Mouse (Mus musculus) heart, postnatal 14 days (tissue): ENCODE measurements around the gene Fcgr4. TPM values are rescaled to one million over a fixed set of nuclear protein-coding genes. Genes with fewer than 3 reads are reported as not detected.

Experiments
- DNase-seq, 2 experiments: peaks; one replicate each; pipeline ENCODE4 v3.0.0; 2021 to 2022
- intact Hi-C: fragments of 180-260 bp; cut with DNase I; formaldehyde crosslinking; loops from one replicate; pipeline ENCODE4 v1.15.1; 2025
- total RNA-seq, 2 experiments: library from RNA; stranded (reverse); gene quantifications; 2 replicates each; pipeline ENCODE4 v1.2.3; 2021

Gene Fcgr4
- total RNA-seq, 2 experiments from 2014 or later, result 0.22 to 0.29 TPM

DNA sequence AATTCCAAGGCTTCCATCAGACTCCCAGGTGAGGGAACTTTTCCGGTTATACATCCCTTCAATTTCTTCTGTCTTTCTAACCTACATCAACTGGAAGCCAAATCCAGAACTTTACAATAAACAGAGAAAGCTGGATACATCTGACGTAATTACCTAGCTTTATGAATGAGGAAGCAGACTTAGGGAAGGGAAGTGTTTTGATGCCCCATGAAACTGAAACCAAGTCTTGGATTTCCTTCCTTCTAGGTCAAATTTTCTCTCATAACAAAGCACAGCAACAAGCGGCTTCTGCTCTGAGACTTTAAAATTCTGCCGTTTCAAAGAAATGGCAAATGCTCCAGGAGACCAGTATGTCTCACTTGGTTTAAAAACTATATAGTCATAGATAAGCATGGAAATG, 12.4 kb upstream of the Fcgr4 start:
- intact Hi-C loops, result no loop called here
- DNase-seq, result no peak

GRCm38 (mm10) chr1:171006905-171007304, 11.8 kb upstream of the Fcgr4 start:
- intact Hi-C loops, result no loop called here
- DNase-seq, result no peak

DNA sequence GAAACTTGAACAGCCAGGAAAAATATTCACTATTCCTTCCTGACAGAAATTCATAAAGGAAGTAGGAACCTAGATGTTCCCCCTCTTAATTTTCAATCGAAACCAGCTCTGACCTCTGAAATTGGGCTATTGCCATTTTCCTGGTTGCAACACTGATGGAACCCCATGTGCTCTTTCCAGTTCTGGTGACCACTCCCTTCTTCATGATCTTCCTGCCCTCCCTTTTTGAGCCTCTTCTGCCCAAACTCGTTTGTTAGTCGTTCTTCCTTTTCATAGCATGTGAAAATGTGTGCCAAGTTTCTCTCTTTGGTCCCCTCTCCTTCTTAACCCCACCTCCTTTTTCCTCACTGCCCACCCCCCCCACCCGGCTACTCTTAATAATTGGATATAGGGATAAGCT, 7.0 kb upstream of the Fcgr4 start:
- DNase-seq, result no peak
- intact Hi-C loops, result no loop called here

GRCm38 (mm10) chr1:171016676-171017356, 1.9 kb upstream of the Fcgr4 start:
- DNase-seq, result no peak
- intact Hi-C loops, result no loop called here

GRCm38 (mm10) chr1:171017468-171018158, 1.1 kb upstream of the Fcgr4 start:
- DNase-seq, result no peak
- intact Hi-C loops, result no loop called here

DNA sequence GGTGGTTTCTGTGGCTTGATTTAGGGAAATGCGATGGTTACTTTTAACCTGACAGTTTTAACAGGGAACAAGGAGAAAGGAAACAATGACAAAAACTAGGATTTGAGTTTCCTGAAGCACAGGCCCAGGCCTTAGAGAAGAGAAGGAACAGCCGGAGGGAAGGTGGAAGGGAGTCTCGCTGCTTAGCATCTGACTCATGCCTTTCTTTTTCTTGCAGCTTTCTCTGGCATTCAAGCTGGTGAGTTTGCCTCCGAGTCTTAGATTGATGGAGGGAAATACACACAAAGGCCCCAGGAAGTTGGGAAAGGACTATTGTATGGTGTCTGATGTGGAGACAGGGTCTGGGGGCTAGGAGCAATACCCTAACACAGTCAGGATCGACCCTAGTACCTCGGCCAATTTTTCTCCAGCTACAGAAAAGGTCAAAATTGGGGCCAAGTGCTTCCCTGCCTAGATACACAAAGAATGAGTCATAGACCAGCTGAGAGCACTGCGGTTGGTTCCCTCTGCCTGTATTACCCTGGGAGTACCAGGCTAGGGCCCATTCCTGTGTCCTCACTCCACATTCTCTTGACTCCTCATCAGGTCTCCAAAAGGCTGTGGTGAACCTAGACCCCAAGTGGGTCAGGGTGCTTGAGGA, 711 bp downstream of the Fcgr4 start:
- DNase-seq, result no peak
- intact Hi-C loops, result no loop called here

DNA sequence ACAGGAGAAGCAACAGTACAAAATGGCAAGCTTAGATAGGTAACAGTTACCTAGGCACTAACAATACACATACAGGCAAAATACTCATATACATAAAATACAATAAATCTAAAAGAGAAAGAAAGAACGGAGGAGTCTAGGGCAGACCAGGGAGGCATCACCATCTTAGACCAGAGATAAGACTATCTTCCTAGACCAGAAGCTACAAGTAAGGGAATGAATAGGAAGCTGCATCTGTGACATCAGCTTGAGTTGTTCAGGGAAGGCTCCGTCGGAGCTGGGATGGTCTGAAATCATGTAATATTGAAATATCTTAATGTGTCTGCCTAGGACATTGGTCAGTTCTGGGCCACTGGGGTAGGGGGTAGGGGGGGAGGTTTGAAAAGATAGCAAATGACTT, 13.0 kb downstream of the Fcgr4 start:
- intact Hi-C loops, result no loop called here
- DNase-seq, result no peak

- intact Hi-C loops, result no loop called here
- DNase-seq, result no peak
Measured at GRCm38 (mm10) chr1:171032691-171033090, 14.0 kb downstream of the Fcgr4 start.

DNA sequence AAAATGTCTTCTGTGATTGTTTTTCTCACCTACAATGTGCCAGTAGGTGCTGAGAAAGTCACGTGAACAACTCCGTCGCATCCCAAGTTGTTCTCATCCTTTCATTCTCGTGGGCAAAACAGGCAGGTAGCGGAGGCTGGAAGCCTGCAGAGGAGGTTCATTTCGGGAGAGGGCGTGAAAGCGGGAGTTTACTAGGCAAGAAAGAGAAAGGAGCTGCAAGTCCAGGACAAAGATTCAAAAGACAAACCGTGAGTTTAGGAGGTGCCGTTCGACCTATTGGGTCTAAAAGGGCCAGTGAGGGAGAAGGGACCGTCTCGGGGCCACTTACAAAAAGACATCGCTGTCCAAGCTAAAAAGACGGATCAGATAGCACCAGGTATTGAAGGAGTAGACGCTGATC, 14.5 kb downstream of the Fcgr4 start:
- no peak for DNase-seq
- intact Hi-C loops, result no loop called here

GRCm38 (mm10) chr1:171033756-171034155, 15.0 kb downstream of the Fcgr4 start:
- intact Hi-C loops, result no loop called here
- DNase-seq, result peak; percentile 81 to 83

DNA sequence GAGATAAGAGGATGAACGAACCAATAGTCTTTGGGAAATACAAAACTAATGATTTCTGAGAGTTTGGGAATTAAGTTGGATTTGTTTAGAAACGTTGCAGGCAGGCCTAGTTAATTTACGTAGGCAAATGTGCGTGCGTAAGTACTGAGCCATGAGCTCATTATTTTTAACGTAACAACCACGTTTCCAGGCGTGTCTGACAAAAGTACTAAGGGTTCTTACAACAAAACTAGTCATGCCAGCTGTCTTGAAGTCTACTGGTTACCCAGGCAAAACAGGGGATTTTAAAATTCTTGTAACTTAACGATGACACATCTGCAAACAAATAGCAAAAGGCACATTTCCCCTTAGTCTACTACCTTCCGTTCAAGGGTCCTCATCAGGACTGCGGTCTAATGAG, 15.5 kb downstream of the Fcgr4 start:
- no peak for DNase-seq
- intact Hi-C loops, result no loop called here

GRCm38 (mm10) chr1:171035611-171036010, 16.9 kb downstream of the Fcgr4 start:
- no peak for DNase-seq
- intact Hi-C loops, result no loop called here

- intact Hi-C loops, result no loop called here
- peak; percentile 66 to 74 for DNase-seq
Measured at GRCm38 (mm10) chr1:171036550-171037324, 18.0 kb downstream of the Fcgr4 start.

DNA sequence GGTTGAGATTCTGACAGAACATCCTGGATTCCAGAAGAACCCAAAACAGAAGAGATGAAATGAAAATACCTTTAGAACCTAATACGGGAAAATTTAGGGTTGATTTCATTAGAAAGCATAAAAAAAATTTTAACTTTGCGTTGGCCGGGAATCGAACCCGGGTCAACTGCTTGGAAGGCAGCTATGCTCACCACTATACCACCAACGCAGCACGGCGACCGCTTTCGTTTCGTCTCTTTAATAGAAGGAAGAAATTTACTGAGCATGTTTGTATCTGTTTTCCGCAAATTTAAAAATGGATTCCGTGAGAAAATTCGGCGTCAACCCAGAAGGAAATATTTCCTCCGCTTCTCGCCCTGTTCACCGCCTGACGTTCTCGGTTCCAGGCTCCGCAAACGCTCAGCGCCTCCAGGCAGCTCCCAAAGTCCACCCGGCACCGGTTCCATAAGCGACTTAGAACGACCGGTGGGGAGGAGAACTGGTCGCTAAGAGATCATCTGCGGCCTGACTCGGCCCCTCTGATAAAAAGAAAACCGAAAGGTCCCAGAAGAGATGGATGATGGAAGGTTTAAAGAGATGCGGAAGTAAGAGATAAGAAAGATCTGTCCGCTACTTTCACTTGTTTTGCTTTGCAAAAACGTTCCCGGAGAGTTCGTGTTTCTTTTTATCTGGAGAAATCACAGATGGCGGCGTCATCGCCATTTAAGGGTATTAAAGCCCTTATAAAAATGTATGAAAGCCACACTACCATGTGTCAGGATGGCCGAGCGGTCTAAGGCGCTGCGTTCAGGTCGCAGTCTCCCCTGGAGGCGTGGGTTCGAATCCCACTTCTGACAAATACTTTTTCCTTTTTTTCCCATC, 19.4 kb downstream of the Fcgr4 start:
- intact Hi-C loops, result loop anchor here (2.0 kb wide), 1 partner anchor 65 kb away; no protein-coding TSS in a partner anchor
- peak; percentile 81 to 84 for DNase-seq

DNA sequence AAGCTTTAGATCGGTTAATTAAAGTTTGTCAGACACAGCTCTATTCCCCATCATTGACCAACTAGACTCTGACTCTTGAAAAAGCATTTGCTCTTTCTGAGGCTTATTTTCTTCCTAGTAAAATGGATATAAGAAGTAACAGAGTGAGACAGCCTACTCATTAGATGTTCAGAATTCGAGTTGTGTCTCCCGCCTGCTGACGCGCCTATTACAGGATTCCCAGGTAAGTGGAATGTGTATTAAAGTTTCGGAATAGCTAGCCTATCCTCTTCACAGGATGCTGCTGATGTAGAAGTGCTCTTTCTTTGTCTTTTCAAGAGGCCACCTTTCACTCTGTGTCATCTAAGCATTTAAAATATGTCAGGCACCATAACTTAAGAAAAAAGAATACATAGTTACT, 20.4 kb downstream of the Fcgr4 start:
- DNase-seq, result no peak
- intact Hi-C loops, result loop anchor here (2.0 kb wide), 1 partner anchor 64 kb away; no protein-coding TSS in a partner anchor

GRCm38 (mm10) chr1:171039880-171040279, 21.2 kb downstream of the Fcgr4 start:
- intact Hi-C loops, result loop anchor here (2.0 kb wide), 1 partner anchor 63 kb away; no protein-coding TSS in a partner anchor
- DNase-seq, result no peak

DNA sequence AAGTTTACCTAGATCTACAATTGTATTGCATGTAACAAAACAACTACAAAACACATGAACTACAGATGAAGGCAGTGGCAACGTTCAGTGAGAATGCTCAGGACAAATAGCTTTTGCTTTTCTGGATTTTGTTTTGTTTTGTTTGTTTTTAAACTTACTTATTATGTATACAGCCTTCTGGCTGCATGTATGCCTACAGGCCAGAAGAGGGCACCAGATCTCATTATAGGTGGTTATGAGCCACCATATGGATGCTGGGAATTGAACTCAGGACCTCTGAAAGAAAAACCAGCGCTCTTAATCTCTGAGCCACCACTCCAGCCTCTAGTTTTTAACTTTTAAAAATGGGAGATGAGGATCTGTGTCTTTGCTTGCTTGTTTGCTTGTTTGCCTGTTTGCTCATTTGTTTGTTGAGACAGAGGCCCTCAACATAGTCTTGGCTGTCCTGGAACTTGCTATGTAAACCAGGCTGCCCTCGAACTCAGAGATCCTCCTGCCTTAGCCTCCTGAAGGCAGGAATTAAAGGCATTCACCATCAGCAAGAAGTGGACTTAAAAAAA, 25.0 kb downstream of the Fcgr4 start:
- intact Hi-C loops, result no loop called here
- DNase-seq, result no peak

- intact Hi-C loops, result no loop called here
- peak; percentile 89 to 91 for DNase-seq
Measured at GRCm38 (mm10) chr1:171044365-171045078, 25.8 kb downstream of the Fcgr4 start.

- intact Hi-C loops, result no loop called here
- DNase-seq, result no peak
Measured at GRCm38 (mm10) chr1:171045079-171045465, 26.4 kb downstream of the Fcgr4 start.
